Mouse (Mus musculus): Measurements from ENCODE around the gene Gm49354.
A peak's percentile ranks its signal among the peaks of the same experiment; 100 is the strongest.
"Not testable (repeated sequence)": the region's sequence is repeated elsewhere in the genome, so short reads cannot be mapped to it uniquely, and the experiment has no call there.

Gm49354 gene

GRCm38 (mm10) chr13:59766786-59767515, 15.1 kb downstream of the Gm49354 start:
- peak; percentile 34 for DNase-seq (ENCODE audit: low spot score)

GRCm38 (mm10) chr13:59762791-59763190, 19.3 kb downstream of the Gm49354 start:
- no peak for DNase-seq (ENCODE audit: low spot score)

GRCm38 (mm10) chr13:59756906-59757305, 25.1 kb downstream of the Gm49354 start:
- no peak for DNase-seq (ENCODE audit: low spot score)

- no peak for DNase-seq (ENCODE audit: low spot score)
Observed at GRCm38 (mm10) chr13:59750310-59750709, 31.7 kb downstream of the Gm49354 start.

- DNase-seq (ENCODE audit: low spot score): no peak
Observed at GRCm38 (mm10) chr13:59746711-59747110, 35.3 kb downstream of the Gm49354 start, which contains the start of gene 1700014D04Rik. Gene 1700014D04Rik, minus strand, starts transcription at chr13:59746752.

- DNase-seq (ENCODE audit: low spot score): no peak
Observed at GRCm38 (mm10) chr13:59746164-59746563, 35.9 kb downstream of the Gm49354 start.

- no peak for DNase-seq (ENCODE audit: low spot score)
Observed at GRCm38 (mm10) chr13:59745462-59745861, 36.6 kb downstream of the Gm49354 start.

- peak; percentile 11 for DNase-seq (ENCODE audit: low spot score)
Observed at GRCm38 (mm10) chr13:59741697-59742096, 40.3 kb downstream of the Gm49354 start.

GRCm38 (mm10) chr13:59741096-59741495, 40.9 kb downstream of the Gm49354 start:
- DNase-seq (ENCODE audit: low spot score): no peak

- no peak for DNase-seq (ENCODE audit: low spot score)
Observed at GRCm38 (mm10) chr13:59739397-59739796, 42.6 kb downstream of the Gm49354 start.

- DNase-seq (ENCODE audit: low spot score): no peak
Observed at GRCm38 (mm10) chr13:59738455-59738854, 43.6 kb downstream of the Gm49354 start.

- DNase-seq (ENCODE audit: low spot score): no peak
Observed at GRCm38 (mm10) chr13:59735190-59735589, 46.9 kb downstream of the Gm49354 start.

GRCm38 (mm10) chr13:59734347-59734746, 47.7 kb downstream of the Gm49354 start:
- DNase-seq (ENCODE audit: low spot score): peak; percentile 14

- DNase-seq (ENCODE audit: low spot score): no peak
Observed at GRCm38 (mm10) chr13:59733936-59734335, 48.1 kb downstream of the Gm49354 start.

- no peak for DNase-seq (ENCODE audit: low spot score)
Observed at GRCm38 (mm10) chr13:59731652-59732051, 50.4 kb downstream of the Gm49354 start, which contains the start of gene Spata31d1d. Gene Spata31d1d, minus strand, starts transcription at chr13:59731752.

- DNase-seq (ENCODE audit: low spot score): peak; percentile 81
Observed at GRCm38 (mm10) chr13:59728378-59729093, 53.5 kb downstream of the Gm49354 start.

- DNase-seq (ENCODE audit: low spot score): no peak
Observed at GRCm38 (mm10) chr13:59726139-59726867, 55.7 kb downstream of the Gm49354 start.

- DNase-seq (ENCODE audit: low spot score): not testable (repeated sequence)
Observed at GRCm38 (mm10) chr13:59722089-59722488, 60.0 kb downstream of the Gm49354 start.

GRCm38 (mm10) chr13:59719475-59719874, 62.6 kb downstream of the Gm49354 start:
- no peak for DNase-seq (ENCODE audit: low spot score)

- DNase-seq (ENCODE audit: low spot score): not testable (repeated sequence)
Observed at GRCm38 (mm10) chr13:59718857-59719440, 63.1 kb downstream of the Gm49354 start.

GRCm38 (mm10) chr13:59713710-59714109, 68.3 kb downstream of the Gm49354 start:
- no peak for DNase-seq (ENCODE audit: low spot score)

- not testable (repeated sequence) for DNase-seq (ENCODE audit: low spot score)
Observed at GRCm38 (mm10) chr13:59711984-59712383, 70.1 kb downstream of the Gm49354 start, which contains the start of gene Spata31d1b. Gene Spata31d1b, plus strand, starts transcription at chr13:59712284.

All from urinary bladder, postnatal 14 days (tissue).